Mouse (Mus musculus) cerebellum, adult 2 months (tissue): ENCODE results near the gene Flrt2.

ENCODE experiments used
- CTCF ChIP-seq: fragments of 200-500 bp; IDR thresholded peaks from 2 replicates; pipeline ENCODE4 v1.5.1; 2011; ENCODE audit warnings: low read depth, mild to moderate bottlenecking, control low read depth, low read length, moderate library complexity, borderline replicate concordance; ENCODE audit not compliant: insufficient read depth
- POLR2A ChIP-seq: fragments of 200-500 bp; IDR thresholded peaks from 2 replicates; pipeline ENCODE4 v1.6.1; 2011; ENCODE audit warnings: low read length, control low read depth, borderline replicate concordance; ENCODE audit not compliant: insufficient read depth

- TF ChIP-seq CTCF (no peak), POLR2A (no peak)
These were observed 57.2 kb downstream of the Flrt2 start for GRCm38 (mm10) chr12:95749248-95749647.
